Mouse (Mus musculus): ENCODE results near the gene Musk.

The Musk gene

DNA sequence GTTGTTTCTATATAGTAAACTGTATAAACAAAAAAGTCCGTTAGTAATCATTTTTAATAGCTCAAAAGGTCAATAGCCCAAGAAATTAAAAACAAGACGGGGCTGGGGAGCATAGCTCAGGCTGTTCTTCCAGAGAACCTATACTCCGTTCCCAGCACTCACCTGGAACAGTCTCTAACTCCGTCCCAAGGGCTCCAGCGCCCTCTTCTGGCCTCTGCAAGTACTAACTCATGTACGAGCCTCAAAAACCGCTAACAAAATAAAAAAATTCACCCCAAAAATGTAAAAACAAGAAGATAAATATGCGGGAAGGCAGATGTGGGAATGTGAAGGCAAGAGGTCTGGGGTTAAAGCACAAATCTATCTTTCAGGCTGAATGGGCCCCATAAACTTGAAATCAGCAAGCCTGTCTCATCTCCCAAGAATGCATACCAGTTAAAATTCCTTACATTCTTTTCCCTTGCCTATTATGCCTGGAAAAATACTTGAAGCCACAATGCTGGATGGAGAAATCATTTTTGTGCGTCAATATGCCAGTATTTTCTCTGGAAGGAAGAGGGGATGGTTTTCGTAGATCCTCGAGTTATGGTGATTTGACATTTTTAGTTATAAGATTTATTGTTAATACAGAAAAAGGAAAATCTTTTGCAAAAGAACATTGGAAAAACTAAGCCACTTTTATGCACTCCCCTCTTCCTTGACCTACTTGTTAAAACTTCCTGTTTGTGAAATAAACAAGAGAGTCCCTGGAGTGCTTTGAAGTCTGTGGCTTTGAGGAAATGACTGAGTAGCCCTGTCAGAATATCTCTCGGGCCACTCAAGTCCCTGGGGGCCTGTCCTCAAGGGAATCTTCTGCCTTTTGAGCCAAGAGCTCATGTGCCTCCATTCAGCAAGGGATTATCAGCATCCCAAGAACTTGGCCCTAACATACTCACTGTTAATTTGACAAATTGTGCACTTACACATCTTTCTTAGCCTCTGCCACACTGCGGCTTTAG, 127.7 kb downstream of the Musk start:
- DNase-seq (ENCODE audit: low read depth, low spot score): no peak

DNA sequence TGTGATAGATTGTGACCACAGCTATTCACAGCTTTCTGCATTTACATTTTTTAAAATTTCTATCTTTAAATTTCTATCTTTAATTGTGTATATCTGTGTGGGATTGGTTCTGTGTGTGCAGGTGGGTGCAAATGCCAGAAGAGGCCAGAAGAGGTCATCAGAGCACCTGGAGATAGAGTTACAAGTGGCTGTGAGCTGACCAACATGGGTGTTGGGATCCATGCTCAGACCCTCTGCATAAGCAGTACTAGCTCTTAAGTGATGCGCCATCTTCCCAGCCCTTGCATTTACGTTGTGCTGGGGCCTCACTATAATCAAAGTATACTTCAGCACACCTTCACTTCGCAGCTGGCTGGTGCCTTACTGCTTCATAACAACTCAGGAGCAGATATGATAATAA, 129.8 kb downstream of the Musk start:
- no peak for DNase-seq (ENCODE audit: low read depth, low spot score)

DNA sequence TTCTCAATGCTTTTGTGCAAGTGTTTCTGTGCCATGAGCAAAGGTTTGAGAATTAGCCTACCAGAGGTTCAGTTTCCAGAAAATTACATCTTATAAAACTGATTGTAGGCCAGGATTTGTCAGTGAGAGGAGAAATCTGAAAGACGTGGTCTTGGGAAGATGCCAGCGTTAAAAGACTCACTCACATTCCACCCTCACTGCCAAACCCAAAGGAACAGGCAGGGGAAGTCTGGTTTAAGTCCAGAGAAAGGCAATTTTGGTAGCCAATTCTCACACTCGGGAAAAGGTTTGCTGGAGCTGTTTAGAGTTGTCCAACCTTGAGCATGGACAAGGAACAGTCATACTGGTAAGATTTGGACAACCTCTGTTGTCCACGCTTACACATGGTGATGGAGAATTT, 131.6 kb downstream of the Musk start:
- DNase-seq (ENCODE audit: low read depth, low spot score): no peak

DNA sequence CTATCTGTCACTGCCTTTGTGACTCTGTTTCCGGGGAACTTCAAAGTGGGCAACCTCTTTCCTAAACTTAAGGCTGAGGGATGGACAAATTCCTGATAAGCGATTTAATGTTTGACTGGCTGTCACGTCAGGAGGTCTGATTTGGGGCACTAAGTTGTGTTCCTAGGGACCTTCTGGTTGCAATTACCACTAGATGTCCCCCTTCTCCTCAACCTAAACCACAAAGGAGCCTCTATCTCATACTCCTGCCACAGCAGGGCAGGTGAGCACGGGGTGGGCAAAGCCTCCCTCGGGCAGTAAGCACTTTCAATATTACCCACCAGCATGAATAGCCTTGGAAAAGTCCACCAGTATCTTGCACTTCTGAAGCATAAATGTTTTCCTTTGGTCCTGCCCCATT, 133.5 kb downstream of the Musk start:
- DNase-seq (ENCODE audit: low read depth, low spot score): no peak

DNA sequence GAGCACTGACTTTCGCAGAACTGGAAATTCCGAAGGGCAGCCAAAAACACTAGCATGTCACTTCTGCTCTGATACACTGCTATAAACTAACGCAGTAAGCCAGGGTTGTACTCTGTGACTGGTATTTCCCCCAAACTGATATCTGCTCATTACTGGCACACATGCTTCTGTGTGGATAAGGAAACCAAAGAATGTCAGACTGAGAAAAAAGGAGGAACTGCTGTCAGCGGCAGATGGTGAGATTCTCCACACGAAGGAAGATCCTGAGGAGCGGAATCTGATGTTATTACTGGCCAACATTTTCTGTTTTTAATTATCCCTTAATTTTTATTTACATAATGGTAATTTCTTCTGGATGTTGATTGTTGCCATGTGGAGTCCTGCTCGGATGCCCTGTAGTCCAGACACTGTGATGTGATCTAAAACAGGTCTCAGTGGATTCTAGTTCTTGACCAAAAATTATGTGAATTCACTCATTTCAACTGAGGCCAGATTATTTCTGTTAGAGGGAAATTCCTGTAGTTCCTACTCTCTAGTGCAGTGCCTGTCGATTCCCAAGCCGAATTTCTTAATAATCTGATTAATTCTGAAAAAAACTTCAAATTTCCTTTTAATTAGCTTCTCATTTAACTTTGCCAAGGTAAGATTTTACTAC, 137.6 kb downstream of the Musk start:
- DNase-seq (ENCODE audit: low read depth, low spot score): no peak
